Mouse (Mus musculus): ENCODE results near the gene Lrp2bp. TPM values are rescaled to one million over a fixed set of nuclear protein-coding genes. Genes with fewer than 3 reads are reported as not detected.

Gene Lrp2bp
- polyA plus RNA-seq, 1 experiment from 2014 or later = 0.62 TPM

GRCm38 (mm10) chr8:46040260-46040659 is 41.2 kb downstream of the Lrp2bp start:
- no peak for ATAC-seq
- Histone ChIP-seq H3K27me3 (no peaks in the 10 kb centered on the region), H3K27ac (peak overlapping the region; percentile 1; the same call in 1 of the 2 replicates), H3K36me3 (peaks cover 24% of the 10 kb centered on the region), H3K4me2 (replicated peaks) (no peak overlapping the region), H3K9ac (replicated peaks) (no peak overlapping the region), H3K9me3 (no peaks in the 10 kb centered on the region), H3K4me3 (replicated peaks) (no peak overlapping the region), H3K4me1 (replicated peaks) (0 out of 2 replicates have a peak, but pooled peaks cover 4% of the 10 kb centered on the region)
- 69% methylated on average over 13 of the region's 13 CpGs for WGBS

GRCm38 (mm10) chr8:46072798-46073197 is 73.7 kb downstream of the Lrp2bp start:
- Histone ChIP-seq H3K4me3 (replicated peaks) (no peak overlapping the region), H3K36me3 (peaks cover 2% of the 10 kb centered on the region), H3K4me2 (replicated peaks) (no peak overlapping the region), H3K9me3 (no peaks in the 10 kb centered on the region), H3K4me1 (replicated peaks) (no peaks in the 10 kb centered on the region), H3K27me3 (no peaks in the 10 kb centered on the region), H3K9ac (replicated peaks) (no peak overlapping the region), H3K27ac (no peak overlapping the region)
- no peak for ATAC-seq
- 92% methylated on average over 5 of the region's 5 CpGs for whole genome bisulfite sequencing

GRCm38 (mm10) chr8:46073540-46074140 is 74.5 kb downstream of the Lrp2bp start:
- ATAC-seq = no peak
- Histone ChIP-seq H3K36me3 (peaks cover 1% of the 10 kb centered on the region), H3K9ac (replicated peaks) (no peak overlapping the region), H3K4me2 (replicated peaks) (no peak overlapping the region), H3K4me3 (replicated peaks) (no peak overlapping the region), H3K9me3 (no peaks in the 10 kb centered on the region), H3K27me3 (no peaks in the 10 kb centered on the region), H3K27ac (no peak overlapping the region), H3K4me1 (replicated peaks) (no peaks in the 10 kb centered on the region)
- WGBS = 92% methylated on average over 2 of the region's 2 CpGs

DNA sequence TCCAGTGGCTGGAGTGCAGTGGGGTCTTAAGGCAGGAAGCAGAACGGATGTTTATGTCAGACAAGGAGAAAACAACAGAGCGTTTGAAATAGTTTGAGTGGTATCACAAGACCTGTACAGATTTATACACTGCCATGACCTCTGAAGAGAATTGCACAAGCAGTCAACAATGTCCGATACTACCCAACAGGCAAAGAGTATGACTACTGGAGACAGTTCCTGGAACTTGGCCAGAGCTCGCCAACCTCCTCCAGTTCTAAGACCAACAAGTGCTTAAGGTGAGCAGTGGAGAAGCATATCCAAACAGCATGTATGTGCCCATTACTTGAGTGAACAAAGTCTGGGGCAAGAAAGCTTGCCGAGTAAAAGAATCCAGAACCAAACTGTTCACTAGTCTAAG is 76.1 kb downstream of the Lrp2bp start:
- H3K4me2 ChIP-seq (replicated peaks) = no peak overlapping the region
- no peak for ATAC-seq
- 94% methylated on average over 5 of the region's 5 CpGs for WGBS
- H3K36me3 ChIP-seq = peaks cover 11% of the 10 kb centered on the region
- H3K4me3 ChIP-seq (replicated peaks) = no peak overlapping the region
- H3K9ac ChIP-seq (replicated peaks) = no peak overlapping the region
- no peak overlapping the region for H3K27ac ChIP-seq
- H3K27me3 ChIP-seq = no peaks in the 10 kb centered on the region
- H3K4me1 ChIP-seq (replicated peaks) = no peaks in the 10 kb centered on the region
- H3K9me3 ChIP-seq = no peaks in the 10 kb centered on the region

GRCm38 (mm10) chr8:46078866-46079265 is 79.8 kb downstream of the Lrp2bp start:
- H3K4me3 ChIP-seq (replicated peaks) = no peak overlapping the region
- no peaks in the 10 kb centered on the region for H3K4me1 ChIP-seq (replicated peaks)
- H3K27ac ChIP-seq = no peak overlapping the region
- H3K36me3 ChIP-seq = peaks cover 11% of the 10 kb centered on the region
- H3K4me2 ChIP-seq (replicated peaks) = no peak overlapping the region
- no peak overlapping the region for H3K9ac ChIP-seq (replicated peaks)
- WGBS = 92% methylated on average over 6 of the region's 6 CpGs
- H3K9me3 ChIP-seq = no peaks in the 10 kb centered on the region
- H3K27me3 ChIP-seq = no peaks in the 10 kb centered on the region
- no peak for ATAC-seq

Other genes with a start within 250 kb of the Lrp2bp start
- 20.5 and 34.9 TPM in 2 replicates for gene Pdlim3, start 113.8 kb upstream of the Lrp2bp start, polyA plus RNA-seq (2015; fragmentation: Nextera tagmentation; extraction: Ambion mirVana)
- 0.20 and 0.31 TPM in 2 replicates for gene Ccdc110, start 64.7 kb upstream of the Lrp2bp start, polyA plus RNA-seq (2015; fragmentation: Nextera tagmentation; extraction: Ambion mirVana)
- 4.0 and 4.8 TPM in 2 replicates for gene 1700029J07Rik, start 24.1 kb upstream of the Lrp2bp start, polyA plus RNA-seq (2015; fragmentation: Nextera tagmentation; extraction: Ambion mirVana)
- 60.3 and 62.6 TPM in 2 replicates for gene Ufsp2, start 23.8 kb upstream of the Lrp2bp start, polyA plus RNA-seq (2015; fragmentation: Nextera tagmentation; extraction: Ambion mirVana)
- gene Ankrd37, start 6.4 kb downstream of the Lrp2bp start, polyA plus RNA-seq (2015; fragmentation: Nextera tagmentation; extraction: Ambion mirVana) = 32.3 and 32.6 TPM in 2 replicates
- 28.7 and 29.2 TPM in 2 replicates for gene Cfap97, start 152.5 kb downstream of the Lrp2bp start, polyA plus RNA-seq (2015; fragmentation: Nextera tagmentation; extraction: Ambion mirVana)
- gene Snx25, start 152.9 kb downstream of the Lrp2bp start, polyA plus RNA-seq (2015; fragmentation: Nextera tagmentation; extraction: Ambion mirVana) = 6.4 and 6.5 TPM in 2 replicates
- 693 and 718 TPM in 2 replicates for gene Slc25a4, start 212.0 kb downstream of the Lrp2bp start, polyA plus RNA-seq (2015; fragmentation: Nextera tagmentation; extraction: Ambion mirVana)